11 mouse cellular contexts compared by ENCODE assay signal in genomic region chr11:67501468-67502244, GRCm38 (mm10). TPM values are rescaled to one million over a fixed set of nuclear protein-coding genes. Genes with fewer than 3 reads are reported as not detected.
A peak's percentile ranks its signal among the peaks of the same experiment; 100 is the strongest.
DNase-seq lines count a peak whose midpoint lies in the region; ATAC-seq lines count a peak whose summit lies in the region.
"Had no signal": no experiment of that assay in that cellular context is flagged by ENCODE, and none has a peak within 500 bp of the region (broad histone marks: within the 10 kb centered on the region; RNA-seq: fewer than 3 reads in every experiment).

No protein-coding gene starts in this region.

- ATAC-seq in megakaryocyte-erythroid progenitor cell, adult 5-6 weeks (replicated peaks; ENCODE audit: low FRiP score, low TSS enrichment, poor library complexity, severe bottlenecking) = peak; percentile 93
- ATAC-seq: CD4-positive, CD25-positive, alpha-beta regulatory T cell, adult 4 months had no signal

- DNase-seq in left cerebral cortex, adult 11 months (ENCODE audit: low spot score) = peak; percentile 26
- DNase-seq in left cerebral cortex, postnatal 36 days (ENCODE audit: low spot score in 2 of 2) = no peak
- DNase-seq in cerebellum, adult 11-12 months = peak; percentile 53
- peak; percentile 65 to 78 for DNase-seq in cerebellum, postnatal 25 days
- no peak for DNase-seq in kidney, adult 18-20 months
- no peak for DNase-seq in kidney, postnatal 25 days
- DNase-seq: heart, postnatal 10 days; lung, postnatal 4 days; thymus, postnatal 36 days had no signal

- intact Hi-C loops in left cerebral cortex, postnatal 36 days (cut with DNase I) = no loop called here

RNA-seq across cellular contexts. Expression of gene Gas7, which starts 46.4 kb away (rescaled TPM):
- 100 to 1,000 TPM; 563 to 580 TPM for total RNA-seq in left cerebral cortex, postnatal 36 days (2021)
- 0.67 and 3.4 TPM in 2 replicates for total RNA-seq in megakaryocyte-erythroid progenitor cell, adult 5-6 weeks (2014; fragmentation: Nextera tagmentation)
- total RNA-seq in megakaryocyte-erythroid progenitor cell, adult 5-6 weeks (2017) = 0.80 and 1.3 TPM in 2 replicates

Comparison
In these comparisons a context has a peak if more than half of its experiments do, and no peak if none do; other contexts are left out.
1. DNase-seq: peak in left cerebral cortex, adult 11 months (single experiment), cerebellum, adult 11-12 months (single experiment) and cerebellum, postnatal 25 days (2 of 2); none in left cerebral cortex, postnatal 36 days (0 of 2), kidney, adult 18-20 months (single experiment) and kidney, postnatal 25 days (0 of 2).
2. RNA of gene Gas7, which starts 46.4 kb away (total RNA-seq): 563 to 580 TPM in left cerebral cortex, postnatal 36 days; 0.67 to 3.4 TPM in megakaryocyte-erythroid progenitor cell, adult 5-6 weeks; every median in the first group is over 100 times any median in the second.